Mouse (Mus musculus): ENCODE results near the gene Cit.

DNA sequence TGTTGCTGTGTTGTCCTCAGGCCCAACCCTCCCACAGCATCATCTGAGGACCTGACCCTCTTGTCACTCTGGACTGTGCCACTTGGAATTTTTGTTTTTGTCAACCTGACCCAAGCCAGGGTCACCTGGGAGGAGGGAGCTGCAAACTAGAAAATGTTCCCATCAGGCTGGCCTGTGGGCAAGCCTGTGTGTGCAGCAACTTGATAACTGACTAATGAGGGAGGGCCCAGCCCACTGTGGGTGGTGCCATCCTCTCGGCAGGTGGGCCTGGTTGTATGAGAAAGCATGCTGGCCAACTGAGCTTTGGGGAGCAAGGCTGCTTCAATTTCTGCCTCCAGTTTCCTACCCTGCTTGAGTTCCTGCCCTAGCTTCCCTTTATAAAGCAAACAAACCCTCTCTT, 113.3 kb downstream of the Cit start:
- no peak for TF ChIP-seq POLR2A (IDR thresholded peaks at IDR 0.05; ENCODE audit: control insufficient read depth, extremely low read depth, insufficient read depth, low read length, poor library complexity)
- TF ChIP-seq CTCF (IDR thresholded peaks at IDR 0.05; ENCODE audit: borderline replicate concordance, control insufficient read depth, extremely low read depth, insufficient read depth, low read length, poor library complexity), result no peak
